Mouse (Mus musculus): Measurements from ENCODE around the gene Ahdc1. TPM values are rescaled to one million over a fixed set of nuclear protein-coding genes. Genes with fewer than 3 reads are reported as not detected.

Gene Ahdc1
- polyA plus RNA-seq, 1 experiment from 2014 or later: 8.1 TPM

DNA sequence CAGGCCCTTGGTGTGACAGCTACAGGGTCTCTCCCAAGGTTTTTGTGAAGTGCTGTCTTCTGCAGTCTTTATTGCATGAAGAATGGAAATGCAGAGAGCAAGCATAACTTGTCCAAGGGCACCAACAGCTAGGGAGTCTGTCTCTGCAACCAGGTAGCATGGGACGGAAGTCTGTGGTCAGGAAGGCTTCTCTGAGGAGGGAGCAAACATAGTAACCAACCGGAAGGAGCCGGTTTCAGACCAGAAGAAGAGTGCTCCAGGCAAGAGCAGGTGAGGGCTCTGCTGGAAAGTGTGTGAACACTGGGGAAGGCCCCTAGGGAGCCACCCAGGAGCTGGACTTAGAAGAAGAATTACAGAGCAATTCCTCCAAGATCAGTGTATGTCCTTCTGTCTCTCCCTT is 39.0 kb upstream of the Ahdc1 start:
- no peak overlapping the region for H3K4me2 ChIP-seq (ENCODE audit: low read length)
- no peaks in the 10 kb centered on the region for H3K36me3 ChIP-seq (ENCODE audit: control insufficient read depth, insufficient read depth, low read length)
- ATAC-seq (replicated peaks; ENCODE audit: low FRiP score, low TSS enrichment, low read depth): no peak
- H3K9ac ChIP-seq (ENCODE audit: low read length): no peak overlapping the region
- peaks cover 29% of the 10 kb centered on the region for H3K27me3 ChIP-seq (replicated peaks; ENCODE audit: control insufficient read depth, insufficient read depth, low read length)
- WGBS: 85% methylated on average over 3 of the region's 3 CpGs
- DNase-seq (ENCODE audit: low spot score): no peak
- no peak overlapping the region for H3K4me3 ChIP-seq (ENCODE audit: low read depth, low read length)
- no peaks in the 10 kb centered on the region for H3K9me3 ChIP-seq (ENCODE audit: control insufficient read depth, low read length)
- H3K27ac ChIP-seq (ENCODE audit: low read depth): no peak overlapping the region
- H3K4me1 ChIP-seq (replicated peaks; ENCODE audit: control insufficient read depth, insufficient read depth, low read length): peaks cover 21% of the 10 kb centered on the region

DNA sequence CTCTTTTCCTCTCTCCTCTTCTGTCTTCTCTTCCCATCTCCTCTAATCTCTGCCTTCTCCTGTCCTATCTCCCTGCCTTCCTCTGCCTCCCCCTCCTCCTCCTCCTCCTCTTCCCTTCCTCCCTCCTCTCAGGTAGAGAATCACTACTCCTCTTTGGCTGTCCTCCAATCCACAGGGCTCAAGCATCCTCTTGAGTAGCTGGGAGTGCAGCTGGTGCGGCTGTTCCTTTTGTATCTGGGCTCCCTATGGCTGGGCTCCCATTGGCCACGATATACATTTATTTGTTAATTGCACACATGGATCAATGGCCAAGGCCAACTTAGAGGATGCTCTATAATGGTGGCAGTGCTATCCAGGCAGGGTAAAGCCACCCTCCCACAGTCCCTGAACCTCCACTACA is 38.5 kb upstream of the Ahdc1 start:
- 40% methylated on average over 2 of the region's 2 CpGs for WGBS

DNA sequence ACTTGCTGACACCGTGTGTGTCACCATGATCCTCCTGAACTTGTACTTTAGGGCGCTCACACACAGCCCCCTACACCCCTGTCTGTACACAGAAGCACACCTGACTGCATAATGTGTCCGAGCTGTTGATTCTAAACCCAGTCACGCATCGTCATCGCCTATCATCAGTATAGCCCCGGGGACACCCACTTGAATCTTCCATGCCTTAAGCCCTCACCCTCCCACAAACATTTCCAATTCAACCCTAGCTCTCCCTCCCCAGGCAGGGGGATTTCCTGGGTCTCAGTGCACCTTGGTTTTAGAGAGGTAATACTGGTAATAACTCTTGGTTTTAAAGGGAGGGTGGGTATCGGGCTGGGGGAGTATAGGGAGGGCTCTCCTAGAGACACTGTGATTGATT is 37.9 kb upstream of the Ahdc1 start:
- Histone ChIP-seq H3K9ac (ENCODE audit: low read length) (no peak overlapping the region), H3K9me3 (ENCODE audit: control insufficient read depth, low read length) (no peaks in the 10 kb centered on the region), H3K27me3 (replicated peaks; ENCODE audit: control insufficient read depth, insufficient read depth, low read length) (peaks cover 29% of the 10 kb centered on the region), H3K4me3 (ENCODE audit: low read depth, low read length) (no peak overlapping the region), H3K4me1 (replicated peaks; ENCODE audit: control insufficient read depth, insufficient read depth, low read length) (peaks cover 21% of the 10 kb centered on the region), H3K27ac (ENCODE audit: low read depth) (no peak overlapping the region), H3K4me2 (ENCODE audit: low read length) (no peak overlapping the region), H3K36me3 (ENCODE audit: control insufficient read depth, insufficient read depth, low read length) (no peaks in the 10 kb centered on the region)
- no peak for ATAC-seq (replicated peaks; ENCODE audit: low FRiP score, low TSS enrichment, low read depth)
- 57% methylated on average over 8 of the region's 8 CpGs for WGBS
- DNase-seq (ENCODE audit: low spot score): no peak

More for the DNA sequence above, 38.5 kb upstream of the Ahdc1 start:
- H3K27me3 ChIP-seq (replicated peaks; ENCODE audit: control insufficient read depth, insufficient read depth, low read length): peaks cover 29% of the 10 kb centered on the region
- no peaks in the 10 kb centered on the region for H3K9me3 ChIP-seq (ENCODE audit: control insufficient read depth, low read length)
- peaks cover 21% of the 10 kb centered on the region for H3K4me1 ChIP-seq (replicated peaks; ENCODE audit: control insufficient read depth, insufficient read depth, low read length)
- ATAC-seq (replicated peaks; ENCODE audit: low FRiP score, low TSS enrichment, low read depth) (no peak), DNase-seq (ENCODE audit: low spot score) (no peak)
- H3K4me2 ChIP-seq (ENCODE audit: low read length): no peak overlapping the region
- H3K36me3 ChIP-seq (ENCODE audit: control insufficient read depth, insufficient read depth, low read length): no peaks in the 10 kb centered on the region
- no peak overlapping the region for H3K9ac ChIP-seq (ENCODE audit: low read length)
- H3K4me3 ChIP-seq (ENCODE audit: low read depth, low read length): no peak overlapping the region
- H3K27ac ChIP-seq (ENCODE audit: low read depth): no peak overlapping the region

DNA sequence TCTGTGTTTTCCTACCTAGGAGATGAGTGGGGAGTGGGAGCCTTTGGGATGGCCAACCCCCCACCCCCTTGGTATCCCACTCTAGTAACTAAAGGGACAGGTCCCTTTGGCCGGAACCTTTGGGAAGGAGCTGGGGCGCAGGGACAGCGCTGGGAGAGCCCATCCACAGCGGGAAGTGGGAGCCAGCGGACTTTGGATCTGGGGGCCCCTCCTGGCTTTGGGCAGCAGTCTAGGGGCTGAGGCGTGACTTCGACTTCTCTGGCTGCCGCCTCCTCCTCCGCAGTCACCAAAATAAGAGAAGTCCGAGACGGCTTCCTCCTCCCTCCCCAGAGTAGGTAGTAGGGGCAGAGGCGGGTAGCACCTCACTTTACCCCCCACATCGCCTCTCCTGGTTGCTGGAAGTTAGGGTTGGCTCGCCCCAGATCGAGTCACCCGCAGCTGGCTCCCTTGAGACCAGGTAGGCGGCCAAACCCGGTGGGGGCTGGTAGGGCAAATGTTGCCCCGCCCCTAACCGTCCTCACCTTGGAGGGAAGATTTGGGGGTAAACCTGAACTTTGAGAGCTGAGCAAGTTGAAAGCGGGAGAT is 37.2 kb upstream of the Ahdc1 start, which contains the start of gene Fgr:
Gene Fgr, plus strand, starts transcription at position 282 of the 585 bp plus-strand sequence.
- ATAC-seq (replicated peaks; ENCODE audit: low FRiP score, low TSS enrichment, low read depth): peak; percentile 47
- Histone ChIP-seq H3K27ac (ENCODE audit: low read depth) (no peak within 1 kb of the TSS), H3K9ac (ENCODE audit: low read length) (no peak within 1 kb of the TSS)

DNA sequence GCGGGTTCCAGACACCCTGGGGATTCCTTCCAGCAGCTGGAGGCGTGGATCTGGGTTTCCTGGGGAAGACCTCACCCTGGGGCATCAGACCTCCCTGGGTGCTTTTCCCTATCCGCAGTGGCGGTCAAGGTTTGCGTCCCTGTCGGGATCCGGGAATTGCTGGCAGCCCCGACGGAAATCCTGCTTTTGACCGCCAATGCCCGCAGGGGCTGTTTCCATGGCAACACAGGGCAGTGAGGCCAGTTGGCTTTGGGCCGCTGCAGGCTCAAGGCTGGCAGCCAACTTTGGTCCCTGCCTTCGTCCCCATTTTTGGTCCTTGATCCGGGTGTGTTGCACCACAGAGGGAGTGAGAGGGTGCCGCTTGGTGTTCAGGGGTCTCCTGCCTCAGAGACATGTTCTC is 36.2 kb upstream of the Ahdc1 start:
- Histone ChIP-seq H3K9ac (ENCODE audit: low read length) (no peak overlapping the region), H3K9me3 (ENCODE audit: control insufficient read depth, low read length) (no peaks in the 10 kb centered on the region), H3K4me1 (replicated peaks; ENCODE audit: control insufficient read depth, insufficient read depth, low read length) (peaks cover 21% of the 10 kb centered on the region), H3K4me2 (ENCODE audit: low read length) (peak overlapping the region; percentile 33), H3K36me3 (ENCODE audit: control insufficient read depth, insufficient read depth, low read length) (no peaks in the 10 kb centered on the region), H3K27ac (ENCODE audit: low read depth) (no peak overlapping the region), H3K4me3 (ENCODE audit: low read depth, low read length) (0 out of 2 replicates have a peak overlapping the region, but pooled peaks have one; percentile 9), H3K27me3 (replicated peaks; ENCODE audit: control insufficient read depth, insufficient read depth, low read length) (peaks cover 29% of the 10 kb centered on the region)
- 8% methylated on average over 15 of the region's 15 CpGs for WGBS
- DNase-seq (ENCODE audit: low spot score): no peak
- ATAC-seq (replicated peaks; ENCODE audit: low FRiP score, low TSS enrichment, low read depth): no peak

More for the DNA sequence above, 37.2 kb upstream of the Ahdc1 start, which contains the start of gene Fgr:
- Histone ChIP-seq H3K4me3 (ENCODE audit: low read depth, low read length) (0 out of 2 replicates have a peak within 1 kb of the TSS, but pooled peaks have one; percentile 15), H3K36me3 (ENCODE audit: control insufficient read depth, insufficient read depth, low read length) (no peaks in the 10 kb centered on the region), H3K9me3 (ENCODE audit: control insufficient read depth, low read length) (no peaks in the 10 kb centered on the region), H3K4me1 (replicated peaks; ENCODE audit: control insufficient read depth, insufficient read depth, low read length) (peaks cover 21% of the 10 kb centered on the region), H3K27me3 (replicated peaks; ENCODE audit: control insufficient read depth, insufficient read depth, low read length) (peaks cover 29% of the 10 kb centered on the region), H3K4me2 (ENCODE audit: low read length) (peak within 1 kb of the TSS; percentile 33)
- WGBS: 14% methylated on average over 21 of the region's 21 CpGs
- no peak for DNase-seq (ENCODE audit: low spot score)

DNA sequence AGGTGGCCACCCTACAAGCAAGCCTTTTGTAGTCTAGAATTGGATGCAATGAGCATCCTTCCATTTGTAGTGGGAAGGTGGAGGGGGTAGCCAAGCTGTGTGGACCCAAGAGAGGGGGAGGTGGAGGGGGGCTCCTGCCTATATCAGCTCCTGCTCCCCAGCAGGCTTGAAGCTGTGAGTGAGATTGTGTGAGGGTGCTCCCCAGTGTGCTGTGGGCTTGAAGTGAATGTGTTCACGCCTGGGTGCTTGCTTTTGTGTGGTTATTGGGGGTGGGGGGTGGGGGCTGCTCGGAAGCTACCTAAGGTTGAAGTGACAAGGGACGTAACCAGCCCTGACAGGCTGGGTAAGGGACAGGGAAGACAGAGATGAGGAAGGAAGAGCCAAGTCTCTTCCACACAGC is 35.3 kb upstream of the Ahdc1 start:
- Histone ChIP-seq H3K27ac (ENCODE audit: low read depth) (no peak overlapping the region), H3K4me1 (replicated peaks; ENCODE audit: control insufficient read depth, insufficient read depth, low read length) (peaks cover 21% of the 10 kb centered on the region), H3K9me3 (ENCODE audit: control insufficient read depth, low read length) (no peaks in the 10 kb centered on the region), H3K4me2 (ENCODE audit: low read length) (no peak overlapping the region), H3K36me3 (ENCODE audit: control insufficient read depth, insufficient read depth, low read length) (no peaks in the 10 kb centered on the region), H3K27me3 (replicated peaks; ENCODE audit: control insufficient read depth, insufficient read depth, low read length) (peaks cover 29% of the 10 kb centered on the region), H3K9ac (ENCODE audit: low read length) (no peak overlapping the region), H3K4me3 (ENCODE audit: low read depth, low read length) (no peak overlapping the region)
- DNase-seq (ENCODE audit: low spot score) (no peak), ATAC-seq (replicated peaks; ENCODE audit: low FRiP score, low TSS enrichment, low read depth) (no peak)
- 69% methylated on average over 3 of the region's 3 CpGs for WGBS

DNA sequence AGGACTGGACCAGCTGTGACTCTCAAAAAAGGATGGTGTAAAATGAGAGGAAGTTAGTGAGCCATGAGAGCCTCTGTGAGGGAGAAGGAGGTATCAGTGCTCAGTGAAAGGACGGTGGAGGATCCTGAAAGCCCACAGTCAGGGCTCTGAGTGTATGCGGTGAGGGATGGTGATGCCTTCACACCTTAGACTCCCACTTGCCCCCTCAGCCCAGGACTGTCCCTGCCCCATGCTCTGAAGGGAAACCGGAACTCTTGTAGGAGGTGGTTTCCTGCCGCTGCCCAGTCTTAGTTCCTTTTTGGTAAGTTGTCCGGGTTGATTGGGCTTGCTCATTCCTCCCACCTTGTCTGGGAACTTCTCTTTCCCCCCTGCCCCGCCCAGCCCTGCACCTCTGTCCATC is 34.3 kb upstream of the Ahdc1 start:
- 71% methylated on average over 6 of the region's 6 CpGs for WGBS
- no peak overlapping the region for H3K27ac ChIP-seq (ENCODE audit: low read depth)
- ATAC-seq (replicated peaks; ENCODE audit: low FRiP score, low TSS enrichment, low read depth): no peak

DNA sequence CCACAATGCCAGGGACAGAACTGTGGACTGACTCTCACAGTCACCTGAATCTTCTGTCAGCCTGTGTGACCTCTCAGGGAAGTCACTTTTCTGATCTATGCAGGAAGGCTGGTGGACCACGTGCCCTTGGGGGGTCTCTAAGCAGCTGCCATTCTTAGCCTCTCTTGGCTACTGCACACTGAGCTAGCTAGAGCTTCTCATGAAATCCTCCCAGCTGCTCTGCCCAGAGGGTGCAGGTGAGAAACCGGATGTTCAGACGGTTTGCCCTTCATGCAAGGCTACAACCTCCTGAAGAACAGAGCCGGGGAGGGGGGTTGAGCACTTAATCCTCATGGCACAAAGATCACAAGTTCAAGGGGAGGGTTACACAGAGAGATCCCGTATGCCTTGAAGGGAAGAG is 33.5 kb upstream of the Ahdc1 start:
- no peak overlapping the region for H3K27ac ChIP-seq (ENCODE audit: low read depth)
- H3K4me3 ChIP-seq (ENCODE audit: low read depth, low read length): no peak overlapping the region
- no peaks in the 10 kb centered on the region for H3K9me3 ChIP-seq (ENCODE audit: control insufficient read depth, low read length)
- DNase-seq (ENCODE audit: low spot score) (no peak), ATAC-seq (replicated peaks; ENCODE audit: low FRiP score, low TSS enrichment, low read depth) (no peak)
- WGBS: 40% methylated on average over 5 of the region's 5 CpGs
- no peaks in the 10 kb centered on the region for H3K36me3 ChIP-seq (ENCODE audit: control insufficient read depth, insufficient read depth, low read length)
- peaks cover 29% of the 10 kb centered on the region for H3K27me3 ChIP-seq (replicated peaks; ENCODE audit: control insufficient read depth, insufficient read depth, low read length)
- no peak overlapping the region for H3K4me2 ChIP-seq (ENCODE audit: low read length)
- H3K4me1 ChIP-seq (replicated peaks; ENCODE audit: control insufficient read depth, insufficient read depth, low read length): peaks cover 19% of the 10 kb centered on the region
- H3K9ac ChIP-seq (ENCODE audit: low read length): no peak overlapping the region

More for the DNA sequence above, 34.3 kb upstream of the Ahdc1 start:
- H3K9ac ChIP-seq (ENCODE audit: low read length): no peak overlapping the region
- no peak overlapping the region for H3K4me2 ChIP-seq (ENCODE audit: low read length)
- peaks cover 21% of the 10 kb centered on the region for H3K4me1 ChIP-seq (replicated peaks; ENCODE audit: control insufficient read depth, insufficient read depth, low read length)
- no peak overlapping the region for H3K4me3 ChIP-seq (ENCODE audit: low read depth, low read length)
- H3K9me3 ChIP-seq (ENCODE audit: control insufficient read depth, low read length): no peaks in the 10 kb centered on the region
- no peak for DNase-seq (ENCODE audit: low spot score)
- no peaks in the 10 kb centered on the region for H3K36me3 ChIP-seq (ENCODE audit: control insufficient read depth, insufficient read depth, low read length)
- H3K27me3 ChIP-seq (replicated peaks; ENCODE audit: control insufficient read depth, insufficient read depth, low read length): peaks cover 29% of the 10 kb centered on the region

DNA sequence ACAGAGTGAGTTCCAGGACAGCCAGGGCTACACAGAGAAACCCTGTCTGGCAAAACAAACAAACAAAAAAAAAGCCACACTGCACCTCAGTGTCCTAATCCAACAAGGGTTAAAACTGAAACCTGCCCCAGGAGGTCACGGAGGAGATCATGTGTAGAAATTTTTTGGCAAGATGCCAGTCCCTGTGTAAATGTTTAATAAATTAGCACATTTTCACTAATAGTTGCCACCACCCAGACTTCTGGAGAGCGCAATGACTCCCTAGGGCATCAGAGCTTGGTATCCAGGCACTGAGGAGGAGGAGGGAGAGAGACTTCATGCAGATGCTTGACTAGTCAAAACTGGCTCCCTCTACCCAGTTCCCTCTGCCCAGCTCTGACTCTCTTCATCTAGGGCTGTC is 31.9 kb upstream of the Ahdc1 start:
- DNase-seq (ENCODE audit: low spot score) (no peak), ATAC-seq (replicated peaks; ENCODE audit: low FRiP score, low TSS enrichment, low read depth) (no peak)
- Histone ChIP-seq H3K4me1 (replicated peaks; ENCODE audit: control insufficient read depth, insufficient read depth, low read length) (peaks cover 18% of the 10 kb centered on the region; the same call in 1 of the 2 replicates), H3K27me3 (replicated peaks; ENCODE audit: control insufficient read depth, insufficient read depth, low read length) (peaks cover 19% of the 10 kb centered on the region), H3K36me3 (ENCODE audit: control insufficient read depth, insufficient read depth, low read length) (no peaks in the 10 kb centered on the region), H3K27ac (ENCODE audit: low read depth) (no peak overlapping the region), H3K9ac (ENCODE audit: low read length) (no peak overlapping the region), H3K9me3 (ENCODE audit: control insufficient read depth, low read length) (no peaks in the 10 kb centered on the region), H3K4me3 (ENCODE audit: low read depth, low read length) (no peak overlapping the region), H3K4me2 (ENCODE audit: low read length) (no peak overlapping the region)
- 56% methylated on average over 2 of the region's 2 CpGs for WGBS
